Mouse (Mus musculus): ENCODE results near the gene Nkpd1.
A peak's percentile ranks its signal among the peaks of the same experiment; 100 is the strongest.

DNA sequence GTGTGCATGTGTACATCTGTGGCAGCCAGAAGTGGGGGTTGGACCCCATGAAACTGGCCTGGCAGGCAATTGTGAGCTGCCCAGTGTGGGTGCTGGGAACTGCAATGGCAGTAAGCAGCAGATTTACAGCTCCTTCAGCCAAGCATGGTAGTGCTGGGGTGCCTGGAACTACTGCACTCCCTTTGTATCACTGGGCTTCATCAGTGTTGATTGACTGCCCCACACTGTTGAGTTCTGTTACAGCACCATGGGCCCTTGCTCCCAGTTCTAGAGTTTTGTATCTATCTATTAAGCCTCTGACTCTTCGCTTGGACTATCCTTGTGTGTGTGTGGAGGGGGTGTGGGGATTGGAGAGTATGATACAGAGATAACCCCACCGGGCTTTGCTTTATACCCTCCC, 40.6 kb upstream of the Nkpd1 start:
- peak in 1 of 2 experiments; percentile 61; a peak in 2 of 4 replicates for TF ChIP-seq CTCF (conservative IDR thresholded peaks at IDR 0.05 in 1 of 2, IDR thresholded peaks at IDR 0.05 in 1 of 2; ENCODE audit: low read depth in 2 of 2, low read length in 2 of 2)
- TF ChIP-seq USF1 (IDR thresholded peaks at IDR 0.05; ENCODE audit: low read depth, low read length), result no peak
- no peak for TF ChIP-seq MYC (IDR thresholded peaks at IDR 0.05; ENCODE audit: low read depth, low read length)
- TF ChIP-seq POLR2A (IDR thresholded peaks at IDR 0.05; ENCODE audit: low read depth, low read length), result no peak
- no peak for TF ChIP-seq EP300 (IDR thresholded peaks at IDR 0.05; ENCODE audit: low read length)

All from CH12.LX (cell line).